Mouse (Mus musculus) CH12.LX (cell line): Measurements from ENCODE around the gene Emc9.

Experiments used
- CTCF ChIP-seq, 2 experiments: IDR thresholded peaks in 1 of 2; conservative IDR thresholded peaks in 1 of 2; 2 replicates each; pipeline ENCODE4 v1.5.1; 2011 to 2012; ENCODE audit warnings: low read depth in 2 of 2, low read length in 2 of 2, improper control_type of control experiment in 1 of 2, inconsistent platforms in 1 of 2, mild to moderate bottlenecking in 1 of 2, moderate library complexity in 1 of 2
- EP300 ChIP-seq: IDR thresholded peaks from 2 replicates; pipeline ENCODE4 v1.6.1; 2011; ENCODE audit warnings: low read length, improper control_type of control experiment
- MAFK ChIP-seq: IDR thresholded peaks from 2 replicates; pipeline ENCODE4 v1.6.1; 2011; ENCODE audit warnings: low read length, improper control_type of control experiment; ENCODE audit not compliant: insufficient replicate concordance

DNA sequence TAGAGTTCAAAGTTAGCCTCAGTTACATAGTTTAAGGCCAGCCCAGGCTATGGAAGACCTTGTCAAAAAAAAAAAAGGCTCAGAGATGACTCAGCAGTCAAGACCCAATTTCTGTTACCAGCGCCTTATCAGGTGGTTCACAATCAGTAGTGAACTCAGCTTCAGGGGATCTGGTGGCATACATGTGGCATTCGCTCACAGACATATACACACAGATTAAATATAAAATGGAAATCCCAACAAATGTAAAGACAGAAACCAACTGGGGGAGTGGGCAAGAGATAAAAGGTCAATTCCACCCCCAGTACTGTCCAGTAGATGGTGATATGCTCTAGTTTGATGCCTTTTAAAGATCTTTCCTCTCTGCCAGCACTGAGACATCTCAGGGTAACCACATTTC is 1.0 kb upstream of the Emc9 start:
- TF ChIP-seq CTCF (conservative IDR thresholded peaks at IDR 0.05 in 1 of 2, IDR thresholded peaks at IDR 0.05 in 1 of 2; ENCODE audit: low read depth in 2 of 2, low read length in 2 of 2) (peak in 1 of 2 experiments; percentile 59; a peak in 2 of 4 replicates), EP300 (no peak), MAFK (peak; percentile 69; the same call in 1 of the 2 replicates)
